In genomic region chr15:84192058-84192791, GRCm38 (mm10) we compare ENCODE assay signal across 7 mouse cellular contexts. TPM values are rescaled to one million over a fixed set of nuclear protein-coding genes. Genes with fewer than 3 reads are reported as not detected.
DNase-seq lines count a peak whose midpoint lies in the region; ATAC-seq lines count a peak whose summit lies in the region.

Gene Samm50, plus strand, starts transcription at chr15:84192241.

- peak within 1 kb of the TSS; percentile 68 for H3K4me3 ChIP-seq in embryonic facial prominence, embryonic 12.5 days
- H3K4me3 ChIP-seq in limb, embryonic 11.5 days (ENCODE audit: low read depth, low read length) = peak within 1 kb of the TSS; percentile 91
- H3K4me3 ChIP-seq in midbrain, embryonic 14.5 days (replicated peaks; ENCODE audit: low read depth, low read length) = peak within 1 kb of the TSS; percentile 89

- peak; percentile 86 for DNase-seq in adrenal gland, postnatal 25 days
- peak; percentile 100 for DNase-seq in heart, adult 11 months
- peak; percentile 93 for DNase-seq in kidney, adult 18-20 months
- peak; percentile 93 for DNase-seq in limb, embryonic 11.5 days (ENCODE audit: low spot score)
- peak; percentile 97 for DNase-seq in midbrain, embryonic 14.5 days
- peak; percentile 77 to 85 for DNase-seq in spleen, adult 18-20 months

- peak within 1 kb of the TSS; percentile 78 for H3K4me2 ChIP-seq in embryonic facial prominence, embryonic 12.5 days (replicated peaks)
- peak within 1 kb of the TSS; percentile 70 for H3K4me2 ChIP-seq in limb, embryonic 11.5 days (ENCODE audit: low read depth, severe bottlenecking)
- H3K4me2 ChIP-seq in midbrain, embryonic 14.5 days (ENCODE audit: low read length) = peak within 1 kb of the TSS; percentile 78

- H3K4me1 ChIP-seq in embryonic facial prominence, embryonic 12.5 days = peaks cover 14% of the 10 kb centered on the region; the same call in 1 of the 2 replicates
- 0 out of 2 replicates have a peak, but pooled peaks cover 3% of the 10 kb centered on the region for H3K4me1 ChIP-seq in limb, embryonic 11.5 days (ENCODE audit: control insufficient read depth, insufficient read depth, low read length)
- H3K4me1 ChIP-seq in midbrain, embryonic 14.5 days (ENCODE audit: control insufficient read depth, insufficient read depth, low read length) = peaks cover 13% of the 10 kb centered on the region; the same call in 1 of the 2 replicates

- H3K36me3 ChIP-seq in embryonic facial prominence, embryonic 12.5 days = peaks cover 22% of the 10 kb centered on the region
- H3K36me3 ChIP-seq in limb, embryonic 11.5 days (ENCODE audit: control insufficient read depth, insufficient read depth, low read length) = peaks cover 7% of the 10 kb centered on the region
- peaks cover 17% of the 10 kb centered on the region for H3K36me3 ChIP-seq in midbrain, embryonic 14.5 days (ENCODE audit: control insufficient read depth, insufficient read depth, low read length)

- no peaks in the 10 kb centered on the region for H3K27me3 ChIP-seq in embryonic facial prominence, embryonic 12.5 days
- no peaks in the 10 kb centered on the region for H3K27me3 ChIP-seq in limb, embryonic 11.5 days (ENCODE audit: control insufficient read depth, insufficient read depth, low read length)
- H3K27me3 ChIP-seq in midbrain, embryonic 14.5 days (ENCODE audit: control insufficient read depth, insufficient read depth, low read length) = no peaks in the 10 kb centered on the region

- H3K9ac ChIP-seq in embryonic facial prominence, embryonic 12.5 days = peak within 1 kb of the TSS; percentile 69
- H3K9ac ChIP-seq in limb, embryonic 11.5 days (ENCODE audit: low read length) = peak within 1 kb of the TSS; percentile 89
- H3K9ac ChIP-seq in midbrain, embryonic 14.5 days (replicated peaks; ENCODE audit: low read length) = peak within 1 kb of the TSS; percentile 74

- H3K9me3 ChIP-seq in embryonic facial prominence, embryonic 12.5 days = no peaks in the 10 kb centered on the region
- H3K9me3 ChIP-seq in limb, embryonic 11.5 days (ENCODE audit: control insufficient read depth, low read length) = no peaks in the 10 kb centered on the region
- H3K9me3 ChIP-seq in midbrain, embryonic 14.5 days (ENCODE audit: control insufficient read depth, low read length) = no peaks in the 10 kb centered on the region

- H3K27ac ChIP-seq in embryonic facial prominence, embryonic 12.5 days = peak within 1 kb of the TSS; percentile 87
- peak within 1 kb of the TSS; percentile 86 for H3K27ac ChIP-seq in limb, embryonic 11.5 days (replicated peaks; ENCODE audit: low read depth, low read length)
- peak within 1 kb of the TSS; percentile 84 for H3K27ac ChIP-seq in midbrain, embryonic 14.5 days (replicated peaks; ENCODE audit: low read depth, low read length)

- peak; percentile 97 for ATAC-seq in embryonic facial prominence, embryonic 12.5 days (ENCODE audit: insufficient number of reproducible peaks, insufficient read depth, low FRiP score, low TSS enrichment)
- peak; percentile 96 for ATAC-seq in limb, embryonic 11.5 days (ENCODE audit: insufficient number of reproducible peaks, low FRiP score, low TSS enrichment, low read depth)
- peak; percentile 99 for ATAC-seq in midbrain, embryonic 14.5 days (ENCODE audit: low FRiP score, low TSS enrichment)

- WGBS in embryonic facial prominence, embryonic 12.5 days = 4% methylated on average over 48 of the region's 48 CpGs
- WGBS in limb, embryonic 11.5 days = 5% methylated on average over 48 of the region's 48 CpGs
- 6% methylated on average over 48 of the region's 48 CpGs for WGBS in midbrain, embryonic 14.5 days

RNA-seq across cellular contexts. Expression of gene Samm50, which starts in this region (rescaled TPM):
- 136 and 143 TPM in 2 replicates for total RNA-seq in adrenal gland, postnatal 25 days (2021)
- 108 and 116 TPM in 2 replicates for polyA plus RNA-seq in embryonic facial prominence, embryonic 12.5 days (2016; fragmentation: Nextera tagmentation; extraction: Ambion mirVana)
- polyA plus RNA-seq in limb, embryonic 11.5 days (2014; fragmentation: Nextera tagmentation; extraction: Ambion mirVana) = 79.9 and 89.1 TPM in 2 replicates
- polyA plus RNA-seq in midbrain, embryonic 14.5 days (2014; fragmentation: Nextera tagmentation; extraction: Ambion mirVana) = 54.2 and 70.8 TPM in 2 replicates

Comparison
In these comparisons a context has a peak if more than half of its experiments do, and no peak if none do; other contexts are left out.
1. Peak in every context shown above with its lines: DNase-seq, ATAC-seq, H3K4me3 ChIP-seq and H3K27ac ChIP-seq.